In the genomic region with DNA sequence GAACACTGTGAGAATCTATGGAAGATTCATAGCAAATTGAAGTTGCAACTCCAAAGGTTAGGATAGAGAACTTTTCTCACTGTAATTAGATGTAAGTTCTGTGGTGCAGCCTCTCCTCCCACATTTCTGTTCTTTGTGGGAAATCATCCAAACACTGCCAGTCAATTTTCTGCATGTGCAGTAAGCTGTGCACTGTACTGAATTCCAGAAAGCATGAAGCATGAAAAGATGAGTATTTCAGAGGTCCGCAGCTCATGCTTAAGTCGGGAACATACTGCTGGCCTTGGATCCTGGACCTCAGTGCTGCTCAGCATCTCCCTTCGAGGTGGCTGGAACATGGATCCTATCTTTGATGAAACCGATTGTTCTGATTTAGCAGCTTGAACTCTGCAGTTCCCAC, we compare ENCODE assay signal across 13 mouse cellular contexts.
"Had no signal": no experiment of that assay in that cellular context is flagged by ENCODE, and none has a peak within 500 bp of the region (broad histone marks: within the 10 kb centered on the region; RNA-seq: fewer than 3 reads in every experiment).

No protein-coding gene starts in this region.

- DNase-seq: lung, embryonic 14.5 days; lung, postnatal 10 days; lung, postnatal 4 days; right cerebral cortex, postnatal 14 days; thymus, adult 2 months; thymus, postnatal 25 days; thymus, postnatal 4 days had no signal

- H3K27ac ChIP-seq: midbrain, embryonic 10.5 days; midbrain, embryonic 12.5 days; midbrain, embryonic 15.5 days; neural tube, embryonic 12.5 days; stomach, embryonic 15.5 days; stomach, postnatal 0 days had no signal

- H3K27me3 ChIP-seq: midbrain, embryonic 12.5 days; midbrain, embryonic 15.5 days; neural tube, embryonic 12.5 days; stomach, embryonic 15.5 days had no signal

- H3K4me3 ChIP-seq: midbrain, embryonic 10.5 days; midbrain, embryonic 12.5 days; midbrain, embryonic 15.5 days; neural tube, embryonic 12.5 days; stomach, embryonic 15.5 days had no signal

- ATAC-seq: midbrain, embryonic 15.5 days had no signal
